Mouse (Mus musculus): ENCODE data around the gene Srl. TPM values are rescaled to one million over a fixed set of nuclear protein-coding genes. Genes with fewer than 3 reads are reported as not detected.

Gene Srl
- polyA plus RNA-seq, 1 experiment from 2014 or later: 22.1 TPM

- Histone ChIP-seq H3K9me3 (no peaks in the 10 kb centered on the region), H3K27me3 (no peaks in the 10 kb centered on the region), H3K4me2 (no peak overlapping the region), H3K9ac (no peak overlapping the region), H3K36me3 (no peaks in the 10 kb centered on the region), H3K4me1 (peaks cover 7% of the 10 kb centered on the region; the same call in 1 of the 2 replicates), H3K27ac (no peak overlapping the region), H3K4me3 (no peak overlapping the region)
- ATAC-seq (ENCODE audit: borderline replicate concordance, extremely low read depth, low FRiP score, low TSS enrichment): no peak
- WGBS: 41% methylated on average over 4 of the region's 4 CpGs
Measured at GRCm38 (mm10) chr16:4570737-4571136, 29.1 kb upstream of the Srl start.

GRCm38 (mm10) chr16:4567912-4568311, 26.3 kb upstream of the Srl start:
- H3K27me3 ChIP-seq: no peaks in the 10 kb centered on the region
- no peaks in the 10 kb centered on the region for H3K9me3 ChIP-seq
- H3K9ac ChIP-seq: no peak overlapping the region
- no peak for ATAC-seq (ENCODE audit: borderline replicate concordance, extremely low read depth, low FRiP score, low TSS enrichment)
- no peak overlapping the region for H3K4me3 ChIP-seq
- 18% methylated on average over 4 of the region's 4 CpGs for WGBS
- peaks cover 7% of the 10 kb centered on the region; the same call in 1 of the 2 replicates for H3K4me1 ChIP-seq
- H3K4me2 ChIP-seq: no peak overlapping the region
- no peaks in the 10 kb centered on the region for H3K36me3 ChIP-seq
- no peak overlapping the region for H3K27ac ChIP-seq

GRCm38 (mm10) chr16:4560145-4560952, 18.7 kb upstream of the Srl start:
- Histone ChIP-seq H3K4me3 (peak overlapping the region; percentile 86), H3K4me2 (peak overlapping the region; percentile 88), H3K27me3 (no peaks in the 10 kb centered on the region), H3K36me3 (no peaks in the 10 kb centered on the region), H3K27ac (peak overlapping the region; percentile 93), H3K9me3 (no peaks in the 10 kb centered on the region), H3K9ac (peak overlapping the region; percentile 83), H3K4me1 (peaks cover 22% of the 10 kb centered on the region)
- ATAC-seq (ENCODE audit: borderline replicate concordance, extremely low read depth, low FRiP score, low TSS enrichment): peak; percentile 56
- WGBS: under 1% methylated on average over 43 of the region's 43 CpGs

GRCm38 (mm10) chr16:4559715-4560144, 18.1 kb upstream of the Srl start, which contains the start of gene Tfap4:
TSS of gene Tfap4 (minus strand) at chr16:4559854.
- ATAC-seq (ENCODE audit: borderline replicate concordance, extremely low read depth, low FRiP score, low TSS enrichment): peak; percentile 32
- H3K4me2 ChIP-seq: peak within 1 kb of the TSS; percentile 88
- peak within 1 kb of the TSS; percentile 83 for H3K9ac ChIP-seq
- peak within 1 kb of the TSS; percentile 93 for H3K27ac ChIP-seq
- under 1% methylated on average over 16 of the region's 17 CpGs for WGBS
- H3K27me3 ChIP-seq: no peaks in the 10 kb centered on the region
- peaks cover 22% of the 10 kb centered on the region for H3K4me1 ChIP-seq
- H3K36me3 ChIP-seq: no peaks in the 10 kb centered on the region
- no peaks in the 10 kb centered on the region for H3K9me3 ChIP-seq
- H3K4me3 ChIP-seq: peak within 1 kb of the TSS; percentile 86

- Histone ChIP-seq H3K27ac (peak overlapping the region; percentile 93), H3K9me3 (no peaks in the 10 kb centered on the region), H3K4me3 (peak overlapping the region; percentile 86), H3K4me2 (peak overlapping the region; percentile 88), H3K27me3 (no peaks in the 10 kb centered on the region), H3K36me3 (no peaks in the 10 kb centered on the region), H3K4me1 (peaks cover 24% of the 10 kb centered on the region), H3K9ac (peak overlapping the region; percentile 83)
- ATAC-seq (ENCODE audit: borderline replicate concordance, extremely low read depth, low FRiP score, low TSS enrichment): peak; percentile 19; the same call in 1 of the 2 replicates
- WGBS: under 1% methylated on average over 43 of the region's 43 CpGs
Measured at GRCm38 (mm10) chr16:4558980-4559631, 17.5 kb upstream of the Srl start.

GRCm38 (mm10) chr16:4558384-4558979, 16.9 kb upstream of the Srl start:
- no peaks in the 10 kb centered on the region for H3K9me3 ChIP-seq
- H3K4me2 ChIP-seq: peak overlapping the region; percentile 88
- no peaks in the 10 kb centered on the region for H3K36me3 ChIP-seq
- under 1% methylated on average over 38 of the region's 38 CpGs for WGBS
- peak overlapping the region; percentile 83 for H3K9ac ChIP-seq
- H3K27ac ChIP-seq: peak overlapping the region; percentile 93
- no peaks in the 10 kb centered on the region for H3K27me3 ChIP-seq
- peak; percentile 90 for ATAC-seq (ENCODE audit: borderline replicate concordance, extremely low read depth, low FRiP score, low TSS enrichment)
- peak overlapping the region; percentile 86 for H3K4me3 ChIP-seq
- peaks cover 30% of the 10 kb centered on the region for H3K4me1 ChIP-seq

- H3K27ac ChIP-seq: peak overlapping the region; percentile 93
- peaks cover 36% of the 10 kb centered on the region for H3K4me1 ChIP-seq
- no peaks in the 10 kb centered on the region for H3K9me3 ChIP-seq
- no peaks in the 10 kb centered on the region for H3K36me3 ChIP-seq
- peak overlapping the region; percentile 83 for H3K9ac ChIP-seq
- H3K4me2 ChIP-seq: peak overlapping the region; percentile 88
- ATAC-seq (ENCODE audit: borderline replicate concordance, extremely low read depth, low FRiP score, low TSS enrichment): peak; percentile 62
- H3K4me3 ChIP-seq: peak overlapping the region; percentile 86
- under 1% methylated on average over 19 of the region's 19 CpGs for WGBS
- H3K27me3 ChIP-seq: no peaks in the 10 kb centered on the region
Measured at GRCm38 (mm10) chr16:4557949-4558348, 16.3 kb upstream of the Srl start.

- peak overlapping the region; percentile 86 for H3K4me3 ChIP-seq
- 79% methylated on average over 1 of the region's 1 CpGs for WGBS
- no peaks in the 10 kb centered on the region for H3K36me3 ChIP-seq
- H3K9me3 ChIP-seq: no peaks in the 10 kb centered on the region
- no peak overlapping the region for H3K27ac ChIP-seq
- ATAC-seq (ENCODE audit: borderline replicate concordance, extremely low read depth, low FRiP score, low TSS enrichment): no peak
- peaks cover 44% of the 10 kb centered on the region for H3K4me1 ChIP-seq
- peak overlapping the region; percentile 83; the same call in 1 of the 2 replicates for H3K9ac ChIP-seq
- H3K4me2 ChIP-seq: peak overlapping the region; percentile 88
- H3K27me3 ChIP-seq: no peaks in the 10 kb centered on the region
Measured at GRCm38 (mm10) chr16:4557085-4557484, 15.5 kb upstream of the Srl start.

- 97% methylated on average over 1 of the region's 1 CpGs for WGBS
- Histone ChIP-seq H3K27me3 (no peaks in the 10 kb centered on the region), H3K27ac (no peak overlapping the region), H3K36me3 (peaks cover 10% of the 10 kb centered on the region; the same call in 1 of the 2 replicates), H3K4me2 (no peak overlapping the region), H3K4me1 (peaks cover 49% of the 10 kb centered on the region), H3K9me3 (no peaks in the 10 kb centered on the region), H3K9ac (no peak overlapping the region), H3K4me3 (no peak overlapping the region)
- no peak for ATAC-seq (ENCODE audit: borderline replicate concordance, extremely low read depth, low FRiP score, low TSS enrichment)
Measured at GRCm38 (mm10) chr16:4555555-4555954, 13.9 kb upstream of the Srl start.

GRCm38 (mm10) chr16:4552829-4553550, 11.4 kb upstream of the Srl start:
- WGBS: 25% methylated on average over 6 of the region's 6 CpGs
- no peaks in the 10 kb centered on the region for H3K9me3 ChIP-seq
- ATAC-seq (ENCODE audit: borderline replicate concordance, extremely low read depth, low FRiP score, low TSS enrichment): peak; percentile 57; the same call in 1 of the 2 replicates
- H3K4me3 ChIP-seq: no peak overlapping the region
- H3K4me1 ChIP-seq: peaks cover 48% of the 10 kb centered on the region
- H3K4me2 ChIP-seq: peak overlapping the region; percentile 17; the same call in 1 of the 2 replicates
- H3K27me3 ChIP-seq: no peaks in the 10 kb centered on the region
- H3K36me3 ChIP-seq: peaks cover 21% of the 10 kb centered on the region
- H3K9ac ChIP-seq: no peak overlapping the region
- peak overlapping the region; percentile 43 for H3K27ac ChIP-seq

GRCm38 (mm10) chr16:4551885-4552284, 10.3 kb upstream of the Srl start:
- H3K36me3 ChIP-seq: peaks cover 29% of the 10 kb centered on the region
- no peak overlapping the region for H3K4me2 ChIP-seq
- no peak for ATAC-seq (ENCODE audit: borderline replicate concordance, extremely low read depth, low FRiP score, low TSS enrichment)
- no peak overlapping the region for H3K9ac ChIP-seq
- no peaks in the 10 kb centered on the region for H3K9me3 ChIP-seq
- 90% methylated on average over 12 of the region's 12 CpGs for WGBS
- H3K27ac ChIP-seq: no peak overlapping the region
- no peaks in the 10 kb centered on the region for H3K27me3 ChIP-seq
- no peak overlapping the region for H3K4me3 ChIP-seq
- peaks cover 37% of the 10 kb centered on the region for H3K4me1 ChIP-seq
